Mouse (Mus musculus) thymus, adult 2 months (tissue): ENCODE measurements at regions not wholly inside any gene's neighbourhood (a gene's known extent, or its start where the extent isn't known, plus 50 kb on each side); places are given as distances from the start of the nearest gene placed in this dataset.

Source experiments
- DNase-seq: peaks from one replicate; pipeline ENCODE4 v3.0.0; 2021
- H3K27ac ChIP-seq: fragments of 200-500 bp; 2 replicates; pipeline ENCODE4 v1.5.1; 2012; ENCODE audit warnings: low read length, control low read depth; ENCODE audit not compliant: control insufficient read depth, insufficient read depth
- H3K27me3 ChIP-seq: fragments of 200-500 bp; 2 replicates; pipeline ENCODE4 v1.6.1; 2012; ENCODE audit warnings: mild to moderate bottlenecking, low read length, moderate library complexity, mixed read lengths; ENCODE audit not compliant: control insufficient read depth, insufficient read depth
- H3K36me3 ChIP-seq: fragments of 200-500 bp; 2 replicates; pipeline ENCODE4 v1.6.1; 2012; ENCODE audit warnings: mild to moderate bottlenecking, low read length, moderate library complexity; ENCODE audit not compliant: control insufficient read depth, insufficient read depth
- H3K4me1 ChIP-seq: fragments of 200-500 bp; replicated peaks from 2 replicates; pipeline ENCODE4 v1.6.1; 2012; ENCODE audit warnings: low read length; ENCODE audit not compliant: control insufficient read depth, insufficient read depth
- H3K4me3 ChIP-seq: fragments of 200-500 bp; 2 replicates; pipeline ENCODE4 v1.5.1; 2012; ENCODE audit warnings: mild to moderate bottlenecking, low read length, control low read depth, moderate library complexity; ENCODE audit not compliant: control insufficient read depth, insufficient read depth
- CTCF ChIP-seq: fragments of 200-500 bp; IDR thresholded peaks from 2 replicates; pipeline ENCODE4 v1.5.1; 2012; ENCODE audit warnings: mild to moderate bottlenecking, control low read depth, low read length, moderate library complexity, borderline replicate concordance; ENCODE audit not compliant: control insufficient read depth, poor library complexity, insufficient read depth; ENCODE audit errors: extremely low read depth
- POLR2A ChIP-seq: fragments of 200-500 bp; IDR thresholded peaks from 2 replicates; pipeline ENCODE4 v1.6.1; 2012; ENCODE audit warnings: mild to moderate bottlenecking, low read length, control low read depth, moderate library complexity; ENCODE audit not compliant: control insufficient read depth, poor library complexity, insufficient read depth; ENCODE audit errors: extremely low read depth
- WGBS: fragments of 180-500 bp; shearing (Covaris S2); methylation state at CpG from one replicate; pipeline ENCODE4 v1.1.7; 2018; 5-methylcytosine and 5-hydroxymethylcytosine counted together

GRCm38 (mm10) chrX:152918212-152918611 is 88.1 kb upstream of the Usp51 start:
- Histone ChIP-seq H3K4me1 (no peaks in the 10 kb centered on the region), H3K27me3 (no peaks in the 10 kb centered on the region), H3K4me3 (no peak overlapping the region), H3K27ac (no peak overlapping the region), H3K36me3 (no peaks in the 10 kb centered on the region)
- 7% methylated on average over 1 of the region's 1 CpGs for WGBS
- DNase-seq, result peak; percentile 54
- TF ChIP-seq CTCF (no peak), POLR2A (no peak)

GRCm38 (mm10) chrX:152926991-152927390 is 79.3 kb upstream of the Usp51 start:
- H3K27me3 ChIP-seq, result no peaks in the 10 kb centered on the region
- no peak overlapping the region for H3K4me3 ChIP-seq
- no peak overlapping the region for H3K27ac ChIP-seq
- DNase-seq, result no peak
- TF ChIP-seq CTCF, result no peak
- no peak for TF ChIP-seq POLR2A
- no peaks in the 10 kb centered on the region for H3K36me3 ChIP-seq
- 42% methylated on average over 3 of the region's 3 CpGs for WGBS
- no peaks in the 10 kb centered on the region for H3K4me1 ChIP-seq

GRCm38 (mm10) chrX:152946201-152946600 is 60.1 kb upstream of the Usp51 start:
- Histone ChIP-seq H3K36me3 (no peaks in the 10 kb centered on the region), H3K4me3 (no peak overlapping the region), H3K27ac (no peak overlapping the region), H3K27me3 (no peaks in the 10 kb centered on the region), H3K4me1 (no peaks in the 10 kb centered on the region)
- 80% methylated on average over 3 of the region's 3 CpGs for WGBS
- no peak for DNase-seq
- TF ChIP-seq CTCF (no peak), POLR2A (no peak)
